Mouse (Mus musculus): Measurements from ENCODE around the gene Nek10.
A peak's percentile ranks its signal among the peaks of the same experiment; 100 is the strongest.

The Nek10 gene

DNA sequence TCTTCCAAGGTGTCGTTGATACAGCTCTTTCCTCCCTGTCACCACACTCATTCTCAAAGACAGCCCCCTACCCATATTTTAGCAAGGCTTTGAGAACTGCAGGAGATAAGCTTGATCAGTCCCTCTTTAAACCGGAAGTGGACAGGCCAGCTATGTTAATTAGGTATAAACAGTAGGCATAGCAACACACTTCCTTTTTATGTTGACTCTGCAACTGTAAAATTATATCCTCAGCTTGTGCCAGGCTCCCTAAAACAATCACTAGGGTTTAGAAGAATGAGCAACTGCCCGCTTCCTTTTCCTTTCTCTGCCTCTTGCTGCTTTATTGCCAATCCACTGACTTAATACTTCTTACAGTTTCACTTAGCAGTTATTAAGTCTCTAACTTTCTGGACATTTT, 67.2 kb downstream of the Nek10 start:
- DNase-seq (ENCODE audit: low read depth, low spot score): no peak

DNA sequence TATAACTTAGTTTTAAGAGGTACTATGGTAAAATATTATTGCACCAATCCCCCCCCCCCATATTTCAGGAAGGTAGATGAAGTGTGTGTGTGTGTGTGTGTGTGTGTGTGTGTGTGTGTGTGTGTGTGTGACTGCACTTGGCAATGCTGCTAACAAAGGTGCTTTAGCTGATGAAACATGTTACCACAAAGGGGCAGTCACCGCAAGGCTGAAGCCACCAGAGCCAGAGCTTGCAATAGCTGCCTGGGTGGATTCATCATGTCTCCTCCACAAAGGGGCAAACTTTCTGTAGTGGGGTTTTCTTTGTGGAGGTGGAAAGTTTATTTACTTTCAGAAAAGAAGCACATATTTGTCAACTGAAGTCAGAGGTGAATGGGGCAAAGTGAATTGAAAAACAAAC, 67.9 kb downstream of the Nek10 start:
- peak; percentile 20 for DNase-seq (ENCODE audit: low read depth, low spot score)

DNA sequence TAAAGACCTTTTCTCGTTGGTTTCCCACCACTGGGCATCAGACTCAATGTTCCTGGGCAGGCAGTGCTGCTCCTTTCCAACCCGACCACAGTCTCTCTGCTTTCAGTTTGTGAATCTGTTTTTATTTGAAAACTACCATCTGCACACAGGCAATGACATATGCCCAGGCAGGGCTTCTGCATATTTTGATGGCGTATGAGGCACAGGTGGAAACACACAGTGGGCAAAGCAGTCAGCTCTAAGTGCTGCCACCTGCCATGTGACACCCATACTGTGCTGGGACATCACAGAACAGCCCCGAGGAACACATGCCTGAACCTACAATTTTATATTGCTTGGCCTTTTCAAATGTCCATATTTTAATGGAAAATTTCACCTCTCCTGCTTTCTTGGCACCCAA, 68.5 kb downstream of the Nek10 start:
- DNase-seq (ENCODE audit: low read depth, low spot score): peak; percentile 90

DNA sequence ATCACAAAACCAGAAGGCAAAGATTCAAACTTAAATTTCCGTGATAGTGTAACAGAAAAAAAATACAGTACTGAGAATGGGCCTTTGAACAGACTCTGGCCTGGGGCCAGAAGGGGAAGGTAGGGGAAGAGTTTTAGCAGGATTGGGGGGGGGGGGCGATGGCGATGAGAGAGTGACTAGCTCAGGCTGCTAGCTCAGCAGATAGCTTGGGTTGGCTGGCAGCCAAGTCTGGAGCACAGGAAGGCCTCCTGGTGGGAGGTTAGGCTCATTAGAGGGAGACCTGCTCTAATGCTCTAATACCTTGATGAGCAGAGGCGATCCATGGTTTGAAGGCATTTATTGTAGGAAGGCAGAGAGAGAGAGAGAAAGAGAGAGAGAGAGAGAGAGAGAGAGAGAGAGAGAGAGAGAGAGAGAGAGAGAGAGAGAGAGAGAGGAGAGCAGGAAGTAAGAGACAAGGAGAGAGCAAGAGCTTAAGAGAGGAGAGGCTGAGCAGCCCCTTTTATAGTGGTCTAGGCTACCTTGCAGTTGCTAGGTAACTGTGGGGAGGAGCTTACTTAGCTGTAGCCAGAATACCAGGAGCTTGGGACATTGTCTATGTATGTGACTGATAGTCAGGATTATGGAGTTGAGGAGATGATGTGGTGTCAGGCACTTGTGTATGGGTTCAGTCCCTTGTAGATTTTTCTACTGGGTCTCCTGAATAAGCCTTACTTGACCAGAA, 90.9 kb downstream of the Nek10 start:
- DNase-seq (ENCODE audit: low read depth, low spot score): peak; percentile 58

DNA sequence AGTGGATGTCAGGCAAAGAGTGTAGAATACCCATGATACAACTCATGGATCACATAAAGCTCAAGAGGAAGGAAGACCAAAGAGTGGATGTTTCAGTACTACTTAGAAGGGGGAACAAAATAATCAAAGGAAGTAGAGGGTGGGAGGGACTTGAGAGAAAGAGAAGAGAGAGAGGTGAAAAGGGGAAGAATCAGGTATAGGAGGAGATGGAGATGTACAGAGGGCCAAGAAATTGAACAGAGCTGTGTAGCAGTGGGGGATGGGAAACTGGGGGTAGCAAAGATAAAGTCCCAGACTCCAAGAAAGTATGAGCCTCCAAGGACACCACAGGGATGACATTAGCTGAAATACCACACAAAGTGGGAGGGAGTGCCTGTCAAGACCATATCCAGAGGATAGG, 91.6 kb downstream of the Nek10 start:
- DNase-seq (ENCODE audit: low read depth, low spot score): no peak

DNA sequence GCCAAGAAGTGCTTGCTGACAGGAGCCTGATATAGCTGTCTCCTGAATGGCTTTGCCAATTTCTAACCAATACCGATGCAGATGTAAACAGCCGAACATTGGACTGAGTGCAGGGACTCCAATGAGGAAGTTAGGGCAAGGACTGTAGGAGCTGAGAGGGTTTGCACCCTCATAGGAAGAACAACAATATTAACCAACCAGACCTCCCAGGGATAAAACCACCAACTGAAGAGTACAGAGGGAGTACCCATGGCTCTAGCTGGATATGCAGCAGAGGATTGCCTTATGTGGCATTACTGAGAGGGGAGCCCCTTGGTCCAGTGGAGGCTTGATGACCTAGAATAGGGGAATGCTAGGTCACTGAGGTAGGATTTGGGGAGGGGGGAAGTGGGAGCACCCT, 92.1 kb downstream of the Nek10 start:
- DNase-seq (ENCODE audit: low read depth, low spot score): no peak

DNA sequence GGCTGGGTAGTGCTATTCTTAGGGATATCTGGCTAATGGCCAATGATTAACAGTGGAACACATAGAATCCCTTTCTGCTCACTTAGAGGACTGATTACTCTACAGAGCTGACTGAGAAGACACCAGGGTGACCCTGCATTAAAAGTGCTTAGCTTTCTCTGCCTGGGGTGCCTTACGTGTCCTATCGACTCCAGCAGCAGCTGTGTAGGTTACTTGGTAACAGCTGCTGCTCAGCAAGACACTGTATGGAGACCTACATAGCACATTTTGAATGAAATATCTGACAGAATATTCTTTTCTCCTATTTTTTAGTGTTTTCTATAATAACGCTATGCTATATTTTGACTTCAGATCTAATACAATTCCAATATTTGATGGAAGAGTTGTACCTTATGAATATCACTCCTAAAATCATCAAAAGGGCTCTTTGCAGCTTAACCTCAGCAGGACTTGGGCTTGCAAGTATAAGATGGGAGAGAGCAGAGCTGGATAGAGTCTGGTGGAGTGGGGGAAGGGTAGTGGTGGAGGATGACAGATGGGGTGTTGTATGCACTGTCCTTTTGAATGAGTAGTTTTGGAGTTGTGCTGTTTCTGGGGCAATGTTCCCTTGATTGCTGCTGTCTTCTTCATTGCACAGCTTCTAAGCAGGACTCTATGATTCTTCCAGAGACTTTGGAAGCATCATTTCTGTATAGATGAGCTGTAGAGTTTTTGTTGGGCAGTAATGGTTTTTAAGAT, 93.4 kb downstream of the Nek10 start:
- peak; percentile 53 for DNase-seq (ENCODE audit: low read depth, low spot score)

DNA sequence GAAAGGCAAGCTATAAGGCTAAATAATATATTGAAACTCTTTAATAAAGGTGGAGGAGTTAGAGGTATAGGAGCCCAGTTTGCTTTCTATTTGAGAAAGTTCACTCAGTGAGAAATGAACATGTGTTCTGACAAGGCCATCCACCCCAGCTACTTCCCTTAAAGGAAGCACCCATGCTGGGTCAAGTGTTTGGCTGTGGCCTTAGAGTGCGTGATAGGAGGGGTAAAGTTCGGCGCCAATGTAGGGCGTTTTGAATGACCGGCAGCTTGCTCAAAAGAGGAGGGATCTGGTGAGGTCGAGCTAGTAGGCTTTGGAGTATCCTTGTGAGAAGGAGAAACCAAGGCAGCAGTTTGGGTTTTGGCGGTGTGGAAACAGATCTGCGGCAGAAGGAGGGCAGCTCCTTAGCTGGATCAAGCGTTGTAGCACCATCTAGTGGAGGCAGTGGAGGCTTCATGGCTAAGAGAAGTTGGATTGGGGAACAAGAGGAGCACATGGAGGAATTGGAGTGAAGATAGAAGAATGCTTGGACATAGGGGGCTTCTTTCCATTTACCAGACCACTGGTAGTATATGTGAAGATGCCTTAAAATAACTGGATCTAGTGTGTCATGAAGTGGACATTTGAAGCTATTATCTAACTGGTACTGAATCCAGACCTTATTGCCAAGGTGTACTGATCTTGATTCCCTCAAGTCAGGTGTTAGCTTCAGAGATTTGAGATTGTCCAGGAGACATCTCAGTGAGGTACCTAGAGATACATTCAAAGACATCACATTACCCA, 101.7 kb downstream of the Nek10 start:
- peak; percentile 94 for DNase-seq (ENCODE audit: low read depth, low spot score)

DNA sequence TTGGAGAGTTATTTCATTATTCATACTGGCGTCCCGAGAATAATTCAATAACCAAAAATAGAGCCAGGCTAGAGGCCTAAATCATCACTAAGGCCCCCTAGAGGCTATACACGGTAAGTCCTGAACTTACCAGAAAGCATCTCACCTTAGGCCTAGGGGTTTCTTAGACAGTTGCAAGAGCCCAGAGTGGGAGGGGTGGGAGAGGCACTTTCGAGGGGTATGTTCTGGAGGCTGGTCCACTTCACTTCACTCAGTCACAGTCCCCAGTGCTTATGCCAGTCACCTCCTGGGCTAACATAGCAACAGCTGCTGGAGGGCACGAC, 102.3 kb downstream of the Nek10 start:
- DNase-seq (ENCODE audit: low read depth, low spot score): no peak

DNA sequence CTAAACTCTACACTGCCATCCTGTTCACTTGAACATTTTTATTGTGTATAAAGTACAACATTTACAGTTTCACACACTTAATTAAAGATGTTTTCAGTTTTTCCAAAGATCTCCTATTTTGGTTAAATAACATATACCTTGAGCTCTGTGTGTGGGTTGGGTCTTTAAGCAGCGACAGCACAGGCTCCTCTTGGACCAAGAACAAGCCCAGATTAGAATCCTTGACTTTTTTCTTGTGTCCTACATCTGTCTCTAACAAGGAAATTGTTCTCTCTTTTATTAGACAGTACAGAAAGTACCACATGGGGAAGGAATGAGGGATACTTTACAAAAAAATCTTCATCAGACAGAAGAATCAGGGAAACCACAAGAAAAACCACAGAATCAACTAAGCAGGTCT, 122.4 kb downstream of the Nek10 start:
- DNase-seq (ENCODE audit: low read depth, low spot score): peak; percentile 20

DNA sequence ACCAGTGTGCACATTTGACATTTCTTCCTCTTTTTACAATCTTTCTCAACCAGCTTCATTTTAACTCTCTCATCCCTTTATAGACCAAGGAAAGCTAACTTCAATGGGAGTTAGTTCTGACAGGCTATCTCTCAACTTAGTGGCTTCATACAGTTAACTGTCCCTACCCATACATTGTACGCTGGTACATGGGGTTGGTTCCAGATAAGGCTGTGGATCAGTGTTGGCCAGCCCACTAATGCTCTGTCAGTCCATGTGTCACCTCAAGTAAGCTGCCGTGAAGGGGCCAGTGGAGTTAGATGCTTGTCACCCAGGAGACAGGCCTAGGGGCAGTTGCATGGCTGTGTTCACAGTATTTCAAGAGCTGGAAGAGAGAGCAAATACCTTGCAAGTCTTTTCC, 124.3 kb downstream of the Nek10 start:
- DNase-seq (ENCODE audit: low read depth, low spot score): no peak

DNA sequence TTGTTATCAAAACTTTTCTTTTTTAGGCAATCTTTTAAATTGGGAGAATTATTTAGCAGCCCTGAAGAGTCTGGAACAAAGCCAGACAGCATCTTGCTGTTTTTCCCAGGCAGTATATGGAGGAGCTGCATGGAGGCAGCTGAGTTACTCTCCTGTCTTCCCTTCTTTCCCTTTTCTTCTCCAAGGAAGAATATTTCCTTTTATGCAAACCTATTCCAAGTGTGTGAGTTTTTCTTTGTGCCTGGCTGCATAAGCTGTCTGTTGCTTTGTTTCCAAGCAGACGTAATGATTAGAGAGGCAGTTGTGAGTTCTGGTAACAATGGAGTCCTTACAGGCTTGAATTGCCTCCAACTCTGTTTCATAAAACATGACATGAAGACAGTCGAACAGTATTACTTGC, 131.8 kb downstream of the Nek10 start:
- peak; percentile 24 for DNase-seq (ENCODE audit: low read depth, low spot score)

DNA sequence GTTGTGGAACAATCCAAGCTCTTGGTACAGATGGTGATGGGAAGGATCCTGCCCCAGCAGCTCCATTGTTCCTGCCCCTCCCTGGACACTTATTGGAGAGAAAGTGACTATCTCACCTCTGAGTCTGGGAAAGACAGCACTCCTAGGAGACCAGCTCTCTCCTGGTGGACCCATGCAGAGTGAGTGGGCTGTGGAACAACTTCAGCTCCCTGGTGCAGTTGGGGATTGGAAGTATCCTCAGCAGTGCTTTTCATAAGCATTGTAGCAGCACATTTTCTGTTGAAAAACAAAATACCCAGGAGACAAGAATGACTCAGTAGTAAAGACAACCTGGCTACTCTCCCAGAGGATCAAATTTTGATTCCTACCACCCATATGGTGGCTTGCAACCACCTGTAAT, 142.7 kb downstream of the Nek10 start:
- DNase-seq (ENCODE audit: low read depth, low spot score): peak; percentile 29

DNA sequence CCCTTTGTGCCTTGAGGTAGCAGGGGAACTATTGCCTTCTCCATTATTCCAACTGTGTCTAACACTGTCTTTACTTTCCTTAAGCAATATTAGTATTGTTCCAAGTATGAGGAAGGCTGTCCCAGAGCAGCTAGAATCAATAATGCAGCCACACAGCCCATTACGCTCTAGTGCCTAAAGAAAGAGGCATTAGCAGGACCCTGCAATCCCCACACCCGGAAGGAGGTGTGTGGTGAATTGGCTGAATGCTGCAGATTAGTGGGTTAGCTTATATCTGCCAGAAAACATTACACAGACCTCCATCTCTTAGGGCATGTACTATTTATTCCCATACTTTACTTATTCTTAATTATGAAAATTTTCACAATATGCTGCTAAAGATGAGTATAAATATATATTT, 145.8 kb downstream of the Nek10 start:
- no peak for DNase-seq (ENCODE audit: low read depth, low spot score)

DNA sequence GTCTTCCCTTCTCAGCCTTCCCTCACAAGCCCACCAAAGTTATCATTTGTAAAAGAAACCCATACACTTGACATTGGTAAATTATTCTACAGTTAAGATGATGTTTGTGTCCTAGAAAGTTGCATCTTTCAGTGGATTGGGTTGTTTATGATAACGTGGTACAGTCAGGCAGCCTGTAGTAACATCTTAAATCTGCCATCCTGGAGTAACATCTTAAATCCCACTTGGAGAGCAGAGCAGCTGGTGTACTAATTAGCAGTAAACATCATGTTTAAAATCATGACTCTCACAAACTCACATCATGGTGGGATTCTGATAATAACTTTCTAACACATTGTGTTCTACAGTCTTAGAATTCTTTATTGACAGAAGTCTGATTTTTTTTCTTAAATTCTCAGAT, 148.6 kb downstream of the Nek10 start:
- DNase-seq (ENCODE audit: low read depth, low spot score): no peak

DNA sequence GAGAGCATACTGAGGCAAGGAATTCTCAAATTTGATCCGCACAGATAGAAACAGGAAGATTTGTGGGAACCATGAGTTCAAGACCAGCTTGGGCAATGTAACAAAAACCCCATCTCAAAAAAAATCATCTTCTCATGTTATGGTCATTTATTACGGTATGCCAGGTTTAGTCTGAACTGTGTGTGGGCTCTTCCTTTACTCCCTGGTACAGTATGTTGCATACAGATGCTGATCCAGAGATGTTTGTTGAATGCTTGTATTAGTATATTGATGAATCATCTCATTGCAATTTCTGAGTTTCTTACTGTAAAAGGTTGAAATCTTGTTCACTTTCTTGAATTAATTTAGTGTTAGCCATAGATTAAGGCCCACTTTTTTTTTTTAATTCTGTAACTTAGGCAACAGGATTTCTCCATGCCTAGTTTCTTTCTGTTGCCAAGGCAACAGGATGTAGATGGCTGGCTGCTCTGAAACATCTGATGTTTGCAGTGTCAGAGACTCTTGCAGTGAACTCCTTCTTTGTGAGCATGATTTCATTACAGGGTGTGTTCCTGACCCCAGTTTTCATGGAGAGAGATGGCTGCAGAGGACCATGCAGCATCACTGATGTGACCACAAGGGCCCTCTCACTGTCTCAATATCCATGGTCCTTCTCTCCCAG, 156.7 kb downstream of the Nek10 start:
- peak; percentile 70 for DNase-seq (ENCODE audit: low read depth, low spot score)

DNA sequence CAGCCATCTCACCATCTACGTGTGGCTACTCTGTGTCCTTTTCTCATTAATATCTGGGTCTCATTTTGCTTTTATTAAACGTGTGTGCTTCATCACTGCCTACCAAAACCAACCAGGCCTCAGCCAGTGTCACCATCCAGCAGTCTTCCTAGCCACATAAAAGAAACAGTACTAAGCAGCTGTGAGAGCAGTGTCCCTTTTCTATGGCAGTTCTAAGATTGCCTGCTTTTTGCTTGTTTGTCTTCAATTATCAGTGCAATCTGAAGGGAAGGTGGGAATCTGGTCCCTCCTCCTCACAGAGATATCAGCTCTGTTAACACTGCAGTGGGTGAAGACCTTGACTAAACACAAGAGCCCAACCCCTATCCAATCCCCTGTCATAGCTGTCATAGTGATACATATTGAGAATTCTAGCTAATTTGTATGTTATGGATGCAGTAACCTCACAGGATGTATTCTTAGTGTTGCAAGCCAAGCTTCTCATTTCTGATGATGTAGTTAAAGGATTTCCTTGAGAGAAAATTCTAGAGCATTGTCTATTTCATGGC, 157.3 kb downstream of the Nek10 start:
- no peak for DNase-seq (ENCODE audit: low read depth, low spot score)

DNA sequence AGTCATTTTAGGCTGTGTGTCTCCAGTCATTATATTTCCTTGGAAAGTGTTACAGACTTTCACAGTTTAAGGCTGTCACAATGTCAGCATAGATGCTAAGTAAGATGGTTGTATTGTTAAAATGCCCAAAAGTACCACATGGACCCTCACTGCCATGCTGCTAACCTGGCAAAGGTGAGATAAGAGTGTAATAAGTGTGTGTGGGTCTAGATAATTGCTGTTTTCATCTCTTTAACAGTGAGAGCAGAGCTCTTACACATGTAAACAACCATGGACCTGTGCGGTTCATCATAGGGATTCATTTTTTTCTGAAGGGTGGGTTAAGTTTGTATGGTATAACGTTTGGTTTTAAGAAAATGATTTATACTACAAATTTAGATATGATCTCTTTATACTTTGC, 167.4 kb downstream of the Nek10 start:
- DNase-seq (ENCODE audit: low read depth, low spot score): no peak

DNA sequence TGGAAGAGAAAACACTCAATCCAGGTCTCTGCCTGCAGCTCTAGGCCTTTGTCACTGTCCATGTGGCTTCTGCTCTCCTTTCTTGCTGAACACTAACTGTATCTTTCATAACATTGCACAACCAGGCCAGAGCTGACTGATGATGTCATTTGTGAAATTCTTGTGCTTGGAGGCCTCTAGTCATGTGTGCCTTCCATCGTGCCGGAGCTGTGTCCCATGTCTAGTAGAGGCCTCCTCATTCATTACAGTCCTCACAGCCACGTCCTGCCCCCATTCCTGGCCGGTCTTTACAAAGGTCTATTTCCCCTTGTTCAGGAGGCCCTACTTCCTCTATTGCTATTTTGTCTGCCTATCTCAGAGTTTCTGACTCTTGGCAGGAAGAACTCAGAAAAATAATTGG, 167.8 kb downstream of the Nek10 start:
- no peak for DNase-seq (ENCODE audit: low read depth, low spot score)

DNA sequence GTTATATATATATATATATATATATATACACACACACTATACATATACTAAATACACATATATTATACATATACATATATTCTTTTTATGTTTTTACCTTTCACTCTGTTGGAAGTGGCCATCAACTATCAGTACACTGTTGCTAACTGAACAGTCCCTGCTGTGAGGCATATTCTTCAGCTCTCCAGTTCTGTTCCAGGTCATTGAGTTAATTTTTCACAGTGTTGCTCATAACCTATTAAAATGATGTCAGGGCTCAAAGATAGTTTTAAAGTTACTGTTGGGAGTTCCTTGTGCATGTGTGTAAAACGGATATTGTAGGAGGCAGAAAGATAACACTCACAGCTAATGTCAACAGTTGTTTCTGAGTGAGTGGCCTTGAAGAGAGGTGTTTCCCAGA, 170.9 kb downstream of the Nek10 start:
- DNase-seq (ENCODE audit: low read depth, low spot score): no peak

DNA sequence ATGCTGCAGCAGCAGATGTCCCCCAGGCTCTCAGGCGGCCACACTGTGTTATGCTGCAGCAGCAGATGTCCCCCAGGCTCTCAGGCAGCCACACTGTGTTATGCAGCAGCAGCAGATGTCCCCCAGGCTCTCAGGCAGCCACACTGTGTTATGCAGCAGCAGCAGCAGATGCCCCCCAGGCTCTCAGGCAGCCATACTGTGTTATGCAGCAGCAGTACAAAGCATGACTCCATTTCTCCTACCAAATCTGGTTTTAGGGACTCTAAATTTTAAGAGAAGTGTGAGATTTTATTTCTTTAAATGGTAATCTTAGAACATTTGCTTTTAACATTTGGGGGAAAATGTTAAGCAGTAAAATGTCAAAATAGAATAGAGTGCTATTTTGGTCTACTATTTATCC, 180.9 kb downstream of the Nek10 start:
- DNase-seq (ENCODE audit: low read depth, low spot score): peak; percentile 41

Measured in brain, adult 2 months (tissue).